Mouse (Mus musculus): ENCODE data around the gene Otop2.

GRCm38 (mm10) chr11:115374695-115375425 is 67.9 kb downstream of the Otop2 start:
- TF ChIP-seq EP300 (IDR thresholded peaks at IDR 0.05), result no peak
- no peak for TF ChIP-seq CTCF (IDR thresholded peaks at IDR 0.05)

Data from lung, postnatal 0 days (tissue).